Mouse (Mus musculus) left cerebral cortex, postnatal 36 days (tissue): ENCODE data around the gene Rora. TPM values are rescaled to one million over a fixed set of nuclear protein-coding genes. Genes with fewer than 3 reads are reported as not detected.

ENCODE experiments used
- DNase-seq, 2 experiments: peaks; one replicate each; pipeline ENCODE4 v3.0.0; 2021 to 2022; ENCODE audit warnings: low spot score in 2 of 2, mixed read lengths in 1 of 2
- intact Hi-C: fragments of 180-260 bp; cut with DNase I; formaldehyde crosslinking; loops from one replicate; pipeline ENCODE4 v1.15.1; 2025
- total RNA-seq, 2 experiments: library from RNA; stranded (reverse); gene quantifications; 2 replicates each; pipeline ENCODE4 v1.2.3; 2021

The Rora gene
- total RNA-seq, 2 experiments from 2014 or later = 69.0 to 81.9 TPM

DNA sequence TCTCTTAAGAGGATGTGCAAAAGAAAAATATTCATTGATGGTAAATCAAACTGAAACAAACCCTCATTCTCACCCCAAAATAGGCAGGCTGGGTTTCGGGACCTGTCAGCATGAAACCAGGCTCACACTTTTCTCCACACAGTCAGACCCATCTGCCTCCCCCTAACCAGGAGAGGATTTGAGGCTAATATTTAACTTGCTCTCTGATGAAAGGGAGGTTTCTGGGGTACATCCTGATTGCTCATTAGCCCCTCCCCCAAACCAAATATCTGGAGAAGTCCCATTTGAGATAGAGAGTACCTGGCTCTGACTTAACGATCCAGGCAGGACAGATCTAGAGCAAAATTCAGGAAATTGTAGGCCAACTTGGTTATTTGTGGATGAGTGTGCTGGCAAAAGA lies 320.9 kb downstream of the Rora start:
- intact Hi-C loops = no loop called here

DNA sequence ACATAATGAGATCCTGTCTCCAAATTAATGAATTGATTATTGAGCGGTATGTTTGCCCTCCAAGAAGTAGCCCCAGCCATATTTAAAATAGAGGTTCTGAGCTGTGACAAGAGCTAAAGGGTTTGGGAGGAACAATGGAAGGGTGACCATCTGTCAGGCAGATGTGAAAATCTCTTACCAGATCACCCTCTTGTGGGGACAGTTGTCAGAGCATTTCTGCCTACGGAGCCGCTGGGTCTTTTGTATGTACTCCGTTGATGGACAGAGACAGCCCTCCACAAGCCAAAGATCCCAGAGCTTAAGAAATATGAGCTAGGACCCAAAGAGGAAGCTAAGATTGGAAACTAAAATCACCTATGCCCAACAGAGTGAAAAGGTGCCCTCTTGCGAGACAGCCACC lies 322.6 kb downstream of the Rora start:
- DNase-seq = no peak
- intact Hi-C loops = no loop called here

More for the DNA sequence above, 320.9 kb downstream of the Rora start:
- DNase-seq = no peak

DNA sequence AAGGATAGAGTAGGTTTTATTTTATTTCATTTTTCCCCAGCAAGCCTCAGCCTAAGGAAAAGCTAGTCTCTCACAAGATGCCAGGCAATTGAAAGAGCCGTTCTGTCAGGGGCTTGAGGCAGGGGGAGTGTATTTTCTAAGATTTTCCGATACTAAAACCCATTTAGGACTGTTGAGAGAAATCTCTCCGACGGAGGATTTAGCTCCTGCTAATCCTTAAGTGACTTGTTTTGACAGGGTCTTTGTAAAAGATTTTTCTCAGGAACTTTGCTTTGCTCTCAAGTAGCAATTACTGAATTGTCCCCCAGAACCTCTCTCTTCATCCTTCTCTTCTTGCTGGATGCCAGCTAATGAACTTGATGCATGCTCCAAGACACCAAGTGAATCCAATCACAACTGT lies 323.3 kb downstream of the Rora start:
- no peak for DNase-seq
- intact Hi-C loops = no loop called here

DNA sequence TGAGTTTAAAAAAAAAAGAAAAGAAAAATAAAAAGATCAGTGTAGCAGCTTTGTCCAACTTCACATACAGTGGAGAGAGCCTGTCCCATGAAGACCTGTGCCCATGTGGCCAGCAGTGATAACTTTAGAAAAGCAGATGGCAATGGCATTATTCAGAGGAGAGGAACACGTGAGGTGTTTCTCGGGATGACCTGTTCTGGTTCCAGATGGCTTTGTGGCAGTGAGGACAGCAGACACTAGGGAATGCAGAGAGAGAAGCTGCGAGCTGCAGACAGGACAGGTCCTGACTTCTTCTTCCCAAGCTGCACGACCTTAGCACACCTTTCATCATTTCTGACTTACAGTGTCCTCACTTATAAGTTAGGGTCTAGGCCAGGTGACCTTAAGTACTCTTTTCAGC lies 325.1 kb downstream of the Rora start:
- DNase-seq = no peak
- intact Hi-C loops = no loop called here

DNA sequence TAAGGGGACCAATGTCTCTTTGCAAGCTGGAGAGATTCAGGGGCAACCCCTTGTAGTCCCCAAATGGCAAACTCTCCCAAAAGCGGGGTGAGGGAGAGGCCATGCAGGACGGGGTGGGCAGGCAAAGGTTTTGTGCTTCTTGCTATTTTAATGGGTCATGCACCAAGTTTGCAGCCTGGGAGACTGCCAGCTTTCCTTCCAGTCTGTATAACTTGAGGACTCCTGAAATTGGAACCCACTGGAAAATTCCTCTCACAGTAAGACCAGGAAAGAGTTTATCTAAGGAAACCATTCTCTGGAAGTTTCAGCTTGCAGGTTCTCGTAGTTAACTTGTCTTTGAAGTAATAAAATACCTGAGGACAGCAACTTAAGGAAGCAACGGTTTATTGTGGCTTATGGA lies 326.5 kb downstream of the Rora start:
- intact Hi-C loops = no loop called here

DNA sequence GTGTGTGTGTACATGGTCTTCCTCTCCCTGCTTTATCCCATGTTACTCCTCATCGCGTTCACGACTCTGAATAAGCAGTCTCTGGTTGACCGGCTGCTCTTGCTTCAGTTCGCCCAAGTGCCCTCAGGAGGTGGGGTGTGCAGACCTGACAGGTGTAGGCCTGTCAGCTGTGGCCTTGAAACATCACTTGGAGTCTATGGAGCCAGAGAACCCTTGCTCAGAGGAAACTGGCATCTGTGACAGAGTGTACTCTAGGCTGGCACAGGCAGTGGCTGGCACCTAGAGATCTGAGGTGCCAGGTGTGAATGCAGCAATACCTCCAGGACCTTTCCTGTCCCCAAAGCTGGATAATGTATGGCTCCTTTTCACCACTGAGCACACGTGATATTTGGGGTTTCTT lies 331.5 kb downstream of the Rora start:
- intact Hi-C loops = no loop called here
- DNase-seq = no peak

More for the DNA sequence above, 326.5 kb downstream of the Rora start:
- no peak for DNase-seq

DNA sequence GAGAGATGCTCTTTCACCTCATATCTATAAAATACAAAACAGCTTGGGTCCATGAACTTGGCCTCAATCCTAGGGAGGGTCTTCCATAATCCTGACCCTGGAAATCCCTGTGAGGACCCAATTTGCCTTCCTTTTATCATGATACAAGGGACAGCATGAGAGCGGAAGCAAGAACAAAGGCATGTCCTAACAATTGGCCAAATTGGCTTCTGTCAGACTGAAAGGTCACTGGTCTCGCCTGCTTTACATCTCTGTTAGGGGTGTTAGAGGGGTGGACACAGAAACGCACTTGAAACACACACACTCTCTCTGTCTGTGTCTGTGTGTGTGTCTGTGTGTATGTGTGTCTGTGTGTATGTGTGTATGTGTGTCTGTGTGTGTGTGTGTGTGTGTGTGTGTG lies 332.2 kb downstream of the Rora start:
- DNase-seq = no peak
- intact Hi-C loops = no loop called here

DNA sequence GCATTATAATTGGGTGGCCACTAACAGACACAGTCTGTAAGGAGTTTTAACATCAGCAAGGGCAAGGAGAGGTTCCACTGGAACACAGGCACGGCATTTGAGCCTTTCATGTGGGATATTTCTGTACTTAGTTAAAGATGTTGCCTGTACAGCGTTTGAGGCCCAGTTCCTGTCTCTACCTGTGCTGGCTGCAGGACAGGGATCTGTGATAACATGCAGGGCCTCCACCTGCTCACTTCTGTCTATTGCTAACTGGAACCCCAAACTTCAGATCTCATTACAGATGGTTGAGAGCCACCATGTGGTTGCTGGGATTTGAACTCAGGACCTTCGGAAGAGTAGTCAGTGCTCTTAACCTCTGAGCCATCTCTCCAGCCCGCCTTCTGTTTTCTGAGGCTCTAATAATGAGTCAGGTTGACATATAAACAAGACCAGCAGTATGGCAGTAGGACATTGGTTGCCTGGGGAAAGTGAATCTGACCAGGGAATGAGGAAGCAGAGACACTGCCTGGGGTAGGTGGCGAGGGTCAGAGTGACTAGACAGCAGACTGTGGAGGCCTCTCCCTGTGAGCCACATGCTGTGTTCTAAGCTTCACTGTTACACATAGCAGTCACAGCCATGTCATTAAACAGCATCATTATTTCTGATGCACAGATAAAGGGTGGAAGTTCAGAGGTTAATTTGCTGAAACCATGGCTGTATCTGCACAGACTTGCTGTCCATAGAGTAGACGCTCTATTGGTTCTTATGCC lies 333.9 kb downstream of the Rora start:
- DNase-seq = no peak
- intact Hi-C loops = no loop called here

DNA sequence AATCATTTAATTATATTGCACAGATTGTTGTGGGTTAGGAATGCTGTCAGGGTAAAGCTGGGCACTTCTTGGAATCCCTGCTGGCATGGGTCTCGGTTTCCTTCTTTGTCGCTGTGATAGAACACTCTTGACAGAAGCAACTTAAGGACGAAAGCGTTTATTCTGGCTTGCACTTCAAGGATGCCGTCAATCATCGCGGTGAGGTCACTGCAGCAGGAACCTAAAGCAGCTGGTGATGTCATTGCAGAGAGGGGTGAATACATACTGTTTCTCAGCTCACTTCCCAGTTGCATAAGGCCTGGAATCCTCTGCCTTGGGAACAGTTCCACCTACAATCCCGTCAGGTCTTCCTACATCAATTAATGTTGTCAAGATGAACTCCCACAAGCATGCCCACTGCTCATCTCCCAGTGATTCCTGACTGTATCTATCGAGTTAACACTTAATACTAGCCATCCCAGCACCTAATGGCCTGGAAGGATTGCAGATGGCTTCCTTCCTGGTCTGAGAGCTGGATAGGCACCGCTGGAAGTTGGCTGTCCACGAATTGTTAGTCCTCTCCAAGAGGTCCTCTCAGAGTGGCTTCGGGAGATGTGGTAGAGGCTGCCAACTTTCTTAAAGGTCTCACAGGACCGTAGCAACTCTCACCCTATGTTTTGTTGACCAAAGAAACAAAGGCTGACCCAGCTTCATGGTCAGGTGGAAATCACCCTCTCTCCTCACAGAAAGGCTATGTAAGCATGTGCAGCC lies 334.8 kb downstream of the Rora start:
- no peak for DNase-seq
- intact Hi-C loops = no loop called here

DNA sequence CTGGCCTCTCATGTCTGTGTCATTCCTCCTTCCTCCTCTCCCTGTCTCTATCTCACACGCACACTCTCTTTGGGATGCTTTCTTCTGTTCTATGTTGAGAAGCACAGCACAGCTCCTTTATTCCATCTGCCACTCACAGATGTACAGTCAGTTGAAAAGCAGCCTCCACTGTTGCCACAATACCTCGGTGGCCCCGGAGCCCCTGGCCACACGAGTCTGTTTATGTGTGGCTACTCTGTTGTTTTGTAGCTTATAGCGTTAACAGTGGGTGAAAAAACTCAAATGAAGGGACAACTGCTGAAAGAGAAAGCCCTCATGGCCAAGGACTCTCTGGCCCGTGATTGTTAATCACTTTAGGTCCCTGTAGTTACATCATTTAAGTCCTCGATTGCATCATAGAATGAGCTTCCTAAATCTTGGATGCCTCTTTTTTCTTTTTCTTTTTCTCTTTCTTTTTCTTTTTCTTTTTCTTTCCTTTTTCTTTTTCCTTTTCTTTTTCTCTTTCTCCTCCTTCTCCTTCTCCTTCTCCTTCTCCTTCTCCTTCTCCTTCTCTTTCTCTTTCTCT lies 336.4 kb downstream of the Rora start:
- intact Hi-C loops = no loop called here
- no peak for DNase-seq

DNA sequence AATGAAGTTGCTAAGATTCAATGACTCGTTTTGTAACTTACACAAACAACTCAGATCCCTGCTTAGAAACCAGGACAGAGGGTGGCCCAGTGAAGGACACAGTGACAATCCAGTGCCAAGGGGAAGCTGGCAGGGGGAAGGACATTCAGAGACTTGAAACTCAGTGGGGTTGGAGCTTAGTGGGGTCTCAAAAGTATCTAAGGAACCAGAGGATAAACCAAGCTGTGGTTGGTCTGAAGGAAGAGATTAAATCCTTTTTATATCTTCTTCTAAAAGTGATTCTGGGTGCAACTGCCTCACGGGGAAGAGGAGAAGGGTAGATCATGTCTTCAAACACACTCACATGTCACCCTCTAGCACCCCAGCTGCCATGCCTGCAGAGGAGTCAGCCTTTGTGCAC lies 340.3 kb downstream of the Rora start:
- no peak for DNase-seq
- intact Hi-C loops = no loop called here

DNA sequence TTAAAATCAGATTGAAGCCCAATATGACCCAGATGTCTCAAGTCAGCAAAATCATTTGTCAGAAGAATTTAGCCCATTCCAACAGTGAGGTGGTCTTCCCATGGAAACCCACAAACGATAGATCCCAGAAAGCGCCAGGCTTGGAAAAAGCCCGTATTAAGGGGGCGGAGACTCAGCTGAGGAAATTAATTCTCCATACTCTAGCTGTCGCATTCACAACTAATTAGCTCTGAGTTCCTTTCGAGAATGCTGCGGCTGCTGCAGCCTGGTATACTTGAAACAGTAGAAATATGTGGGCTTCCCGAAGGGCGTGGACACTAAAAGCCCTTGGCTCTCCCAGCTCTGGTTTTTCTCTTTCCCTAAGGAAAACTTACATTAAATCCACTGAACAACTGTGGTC lies 345.4 kb downstream of the Rora start:
- no peak for DNase-seq
- intact Hi-C loops = no loop called here

DNA sequence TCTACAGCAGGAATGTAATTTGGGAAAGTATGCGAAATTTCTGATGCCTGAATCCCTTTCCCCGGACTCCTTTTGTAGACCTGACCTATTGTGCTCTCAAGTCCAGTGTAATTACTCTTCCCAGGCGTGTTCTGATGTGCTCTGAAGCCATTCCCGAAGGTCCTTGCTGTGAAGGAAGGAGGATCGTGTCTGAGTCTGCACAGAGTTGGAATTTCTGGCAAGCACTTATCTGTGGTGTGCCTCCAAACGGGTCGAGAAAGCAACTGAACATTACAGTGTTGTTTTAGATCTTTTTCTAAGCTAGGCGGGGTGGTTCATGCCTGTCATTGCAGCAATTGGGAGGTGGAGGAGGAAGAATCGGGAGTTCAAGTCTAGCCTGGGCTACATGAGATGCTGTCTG lies 350.9 kb downstream of the Rora start:
- intact Hi-C loops = no loop called here
- DNase-seq = no peak

DNA sequence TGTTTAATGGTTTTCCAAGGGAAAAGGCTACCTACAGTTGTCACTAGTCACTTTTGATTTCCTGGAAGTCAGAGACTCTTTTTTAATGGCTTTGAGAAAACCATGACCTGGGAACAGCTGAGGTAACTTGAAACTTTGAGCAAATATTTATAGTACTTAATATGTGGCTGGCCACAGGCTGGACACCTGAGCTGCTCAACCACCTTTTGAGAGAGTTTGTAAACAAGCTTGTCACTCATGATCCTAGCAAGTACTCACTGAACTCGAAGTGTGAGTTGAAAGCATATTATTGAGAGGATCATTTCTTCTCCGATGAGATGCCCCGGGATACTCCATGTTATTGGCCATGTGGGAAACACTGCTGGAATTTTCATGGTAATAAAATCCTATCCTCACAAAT lies 353.1 kb downstream of the Rora start:
- intact Hi-C loops = no loop called here

DNA sequence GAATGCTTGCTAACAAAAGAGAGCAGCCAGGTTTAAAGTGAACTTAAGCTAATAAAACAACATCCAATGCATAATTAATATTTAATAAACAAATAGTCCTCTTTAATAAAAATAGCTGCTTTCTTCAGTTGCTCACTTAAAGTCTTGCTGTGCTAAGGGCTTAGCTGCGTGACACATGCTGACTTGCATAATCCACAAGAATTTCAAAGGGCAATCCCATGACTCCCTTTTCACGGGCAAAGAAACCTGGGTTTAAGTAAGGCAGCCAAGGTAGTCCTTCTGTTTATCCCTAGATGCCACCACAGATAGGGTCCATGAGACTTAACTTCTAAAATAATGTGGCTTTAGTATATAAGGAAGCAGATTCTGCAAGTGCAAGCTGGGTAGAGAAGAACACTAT lies 355.1 kb downstream of the Rora start:
- intact Hi-C loops = no loop called here
- DNase-seq = no peak

More for the DNA sequence above, 353.1 kb downstream of the Rora start:
- DNase-seq = no peak

DNA sequence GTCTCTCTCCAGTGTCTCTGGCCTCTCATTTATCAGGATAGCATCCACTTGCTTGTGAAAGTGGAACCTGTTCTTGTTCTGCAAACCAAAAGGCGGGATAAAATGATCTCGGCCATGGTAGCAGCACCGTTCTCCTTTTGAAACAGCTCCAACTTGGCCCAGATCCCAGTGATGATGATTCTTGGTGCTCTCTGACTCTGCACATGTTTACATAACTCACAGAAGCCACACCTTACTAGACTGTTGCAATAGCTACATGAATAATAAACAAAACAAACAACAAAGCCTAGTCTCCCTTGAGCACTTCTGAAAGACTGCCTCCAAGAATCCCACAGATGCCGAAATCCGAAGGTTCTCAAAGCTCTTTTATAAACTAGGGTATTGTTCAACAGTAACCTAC lies 357.3 kb downstream of the Rora start:
- DNase-seq = no peak
- intact Hi-C loops = no loop called here

DNA sequence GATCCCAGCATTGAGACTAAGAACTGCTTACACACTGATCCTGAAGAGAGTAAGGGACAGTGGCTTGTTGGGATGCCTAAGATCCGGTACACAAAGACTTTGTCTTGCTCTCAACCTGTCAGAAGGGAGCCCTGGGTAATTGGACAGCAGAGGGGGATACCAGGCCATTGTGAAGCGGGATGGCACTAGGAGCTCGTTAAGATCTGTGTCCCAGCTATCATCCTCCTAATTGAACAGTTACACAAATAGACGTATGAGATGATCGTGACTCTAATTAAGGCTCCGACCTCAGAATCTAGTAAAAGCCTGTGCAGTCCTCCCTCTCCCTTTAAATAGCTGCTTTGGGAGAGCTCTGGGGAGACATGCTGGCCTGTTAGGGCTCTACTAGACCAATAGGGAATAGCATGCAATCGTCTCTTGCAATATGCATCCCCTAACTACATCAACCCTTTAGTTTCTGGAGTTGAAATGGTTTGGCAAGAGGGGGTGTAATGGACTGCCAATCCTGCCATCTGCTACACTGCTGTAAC lies 359.7 kb downstream of the Rora start:
- intact Hi-C loops = no loop called here

DNA sequence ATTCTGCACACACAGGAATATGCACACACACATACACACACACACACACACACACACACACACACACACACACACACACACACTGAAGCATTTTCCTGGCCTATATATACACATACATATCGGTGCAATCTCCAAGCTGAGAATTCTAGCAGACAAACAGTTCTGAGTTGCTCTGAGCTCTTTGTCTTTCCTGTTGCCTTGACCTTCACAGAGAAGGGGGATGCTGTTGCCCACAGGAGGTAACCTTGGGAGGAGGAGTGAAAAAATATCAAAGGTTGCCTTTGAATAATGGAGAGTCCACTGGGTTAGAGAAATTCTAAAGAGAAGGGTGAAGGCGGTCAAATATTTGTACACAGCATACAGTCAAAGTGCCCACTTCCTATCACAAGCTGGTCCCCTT lies 360.6 kb downstream of the Rora start:
- intact Hi-C loops = no loop called here
- no peak for DNase-seq

More for the DNA sequence above, 359.7 kb downstream of the Rora start:
- DNase-seq = no peak

DNA sequence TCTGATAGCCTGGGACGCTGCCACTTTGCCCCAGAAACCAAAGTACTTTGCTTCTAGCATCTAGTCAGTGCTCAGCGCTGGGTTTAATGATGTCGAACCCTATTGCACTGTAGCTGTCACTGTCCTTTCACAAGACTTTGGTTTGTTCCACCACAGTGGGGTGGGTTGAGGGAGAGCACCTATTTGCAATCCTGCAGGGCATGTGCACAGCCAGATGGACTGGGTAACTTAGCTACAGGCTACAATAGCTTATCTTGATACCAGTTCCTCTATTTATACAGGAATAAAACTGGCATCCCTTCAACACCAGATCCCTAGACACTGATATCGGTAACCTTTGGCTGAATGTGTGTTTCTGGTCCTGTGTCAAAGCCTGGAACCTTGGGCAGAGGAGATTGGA lies 366.8 kb downstream of the Rora start:
- DNase-seq = no peak
- intact Hi-C loops = no loop called here

DNA sequence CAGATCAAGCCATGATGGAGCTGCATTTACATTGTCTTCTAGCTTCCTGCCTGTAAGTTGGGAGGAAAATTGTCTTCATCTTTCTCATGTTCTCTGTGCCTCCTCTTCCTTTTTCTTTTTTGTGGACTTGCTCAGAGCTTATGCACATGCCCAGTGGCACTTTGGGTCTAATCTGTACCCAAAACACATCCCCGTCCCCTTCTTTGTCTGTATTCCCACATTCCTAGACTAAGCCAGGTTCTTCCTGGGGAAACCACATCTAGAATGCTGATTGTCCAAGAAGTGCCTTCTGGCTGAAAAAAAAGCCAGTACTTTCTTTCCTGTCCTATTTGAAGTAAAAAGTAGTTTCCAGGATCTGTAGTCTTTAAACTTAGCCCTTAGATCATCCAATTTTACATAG lies 367.9 kb downstream of the Rora start:
- intact Hi-C loops = no loop called here
- DNase-seq = no peak

DNA sequence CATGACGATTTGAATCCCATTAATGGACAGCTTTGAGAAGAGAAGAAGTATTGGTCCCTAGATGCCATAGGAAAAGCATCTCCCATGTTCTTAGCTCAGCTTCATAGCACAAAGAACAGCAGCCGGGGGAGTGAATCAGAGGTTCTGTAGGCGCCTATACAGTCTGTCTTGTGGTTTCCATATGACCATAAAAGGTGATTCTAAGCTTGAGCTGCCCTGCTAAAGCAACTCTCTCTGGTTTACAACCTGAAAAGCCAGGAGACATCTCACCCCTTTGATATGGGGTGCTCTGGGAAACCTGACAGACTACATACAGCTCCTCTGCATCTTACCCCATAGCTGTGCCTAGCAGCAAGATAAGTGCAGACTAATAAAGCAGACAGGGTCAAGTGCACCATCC lies 369.7 kb downstream of the Rora start:
- no peak for DNase-seq
- intact Hi-C loops = no loop called here
